Mouse (Mus musculus) cerebellum, adult 2 months (tissue): Measurements from ENCODE around the gene Sephs2. TPM values are rescaled to one million over a fixed set of nuclear protein-coding genes. Genes with fewer than 3 reads are reported as not detected.
A peak's percentile ranks its signal among the peaks of the same experiment; 100 is the strongest.

Source experiments
- DNase-seq, 2 experiments: peaks; one replicate each; pipeline ENCODE4 v3.0.0; 2021
- H3K27ac ChIP-seq: fragments of 200-500 bp; 2 replicates; pipeline ENCODE4 v1.5.1; 2012; ENCODE audit warnings: low read length, control low read depth, inconsistent platforms; ENCODE audit not compliant: insufficient read depth
- H3K27me3 ChIP-seq: fragments of 200-500 bp; 2 replicates; pipeline ENCODE4 v1.6.1; 2012; ENCODE audit warnings: inconsistent platforms, mild to moderate bottlenecking, low read length, moderate library complexity; ENCODE audit not compliant: control insufficient read depth, insufficient read depth
- H3K4me1 ChIP-seq: fragments of 200-500 bp; 2 replicates; pipeline ENCODE4 v1.6.1; 2011; ENCODE audit warnings: low read length; ENCODE audit not compliant: control insufficient read depth, insufficient read depth
- H3K4me3 ChIP-seq: fragments of 200-500 bp; replicated peaks from 2 replicates; pipeline ENCODE3; 2011; ENCODE audit warnings: mild to moderate bottlenecking, low read depth, low read length, control low read depth; ENCODE audit not compliant: insufficient read depth
- CTCF ChIP-seq: fragments of 200-500 bp; IDR thresholded peaks from 2 replicates; pipeline ENCODE4 v1.5.1; 2011; ENCODE audit warnings: low read depth, mild to moderate bottlenecking, control low read depth, low read length, moderate library complexity, borderline replicate concordance; ENCODE audit not compliant: insufficient read depth
- POLR2A ChIP-seq: fragments of 200-500 bp; IDR thresholded peaks from 2 replicates; pipeline ENCODE4 v1.6.1; 2011; ENCODE audit warnings: low read length, control low read depth, borderline replicate concordance; ENCODE audit not compliant: insufficient read depth
- WGBS: fragments of 180-500 bp; shearing (Covaris S2); methylation state at CpG from one replicate; pipeline ENCODE4 v1.1.7; 2018; 5-methylcytosine and 5-hydroxymethylcytosine counted together
- polyA plus RNA-seq: library from polyadenylated mRNA; depleted of rRNA; stranded (reverse); fragments of >200 nt; gene quantifications from 2 replicates; pipeline ENCODE4 v1.2.3, GENCODE M21; 2012

Gene Sephs2
- polyA plus RNA-seq, 1 experiment = 31.1 TPM

DNA sequence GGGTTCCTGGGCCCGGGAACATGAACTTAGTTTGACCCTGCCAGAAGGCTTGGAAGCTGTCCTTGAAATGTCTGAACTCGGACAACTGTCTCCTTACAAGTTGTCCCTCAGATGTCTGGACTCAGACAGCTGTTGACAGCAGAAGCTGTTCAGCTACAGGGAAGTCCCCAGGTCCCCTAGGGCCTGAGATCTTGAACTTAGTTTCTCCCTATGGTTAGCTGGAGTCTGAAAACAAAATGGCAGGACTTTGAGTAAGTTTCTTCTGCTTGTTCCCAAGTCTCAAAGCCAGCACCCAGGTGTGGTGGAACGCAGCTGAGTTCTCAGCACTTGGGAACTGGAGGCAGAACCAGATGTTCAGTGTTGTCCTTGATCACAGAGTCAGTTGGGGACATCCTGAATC is 6.2 kb upstream of the Sephs2 start:
- H3K4me1 ChIP-seq = no peaks in the 10 kb centered on the region
- no peak overlapping the region for H3K27ac ChIP-seq
- WGBS = 64% methylated on average over 3 of the region's 3 CpGs
- DNase-seq = no peak
- no peaks in the 10 kb centered on the region for H3K27me3 ChIP-seq
- TF ChIP-seq CTCF (no peak), POLR2A (no peak)
- H3K4me3 ChIP-seq = no peak overlapping the region

DNA sequence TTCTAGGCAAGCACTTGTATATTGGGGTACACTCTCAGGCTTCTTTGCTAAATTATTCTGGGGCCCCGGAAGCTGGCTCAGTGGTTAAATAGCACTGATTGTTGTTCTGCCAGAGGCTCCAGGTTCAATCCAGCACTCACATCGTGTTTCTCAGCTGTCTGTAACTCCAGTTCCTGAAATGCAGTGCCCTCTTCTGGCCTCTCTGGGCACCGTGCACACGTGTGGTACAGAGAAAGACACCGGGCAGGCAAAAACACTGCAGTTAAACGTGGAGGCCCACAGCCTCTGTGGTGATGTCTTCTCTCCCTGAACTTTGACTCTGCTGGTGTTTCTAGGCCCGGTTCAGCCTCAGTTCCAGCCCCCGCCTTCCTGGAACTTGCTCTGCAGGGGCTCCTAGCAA is 4.5 kb upstream of the Sephs2 start:
- H3K4me1 ChIP-seq = no peaks in the 10 kb centered on the region
- WGBS = 13% methylated on average over 8 of the region's 8 CpGs
- no peak overlapping the region for H3K4me3 ChIP-seq
- no peak for TF ChIP-seq POLR2A
- no peak for TF ChIP-seq CTCF
- DNase-seq = no peak
- no peak overlapping the region for H3K27ac ChIP-seq
- no peaks in the 10 kb centered on the region for H3K27me3 ChIP-seq

DNA sequence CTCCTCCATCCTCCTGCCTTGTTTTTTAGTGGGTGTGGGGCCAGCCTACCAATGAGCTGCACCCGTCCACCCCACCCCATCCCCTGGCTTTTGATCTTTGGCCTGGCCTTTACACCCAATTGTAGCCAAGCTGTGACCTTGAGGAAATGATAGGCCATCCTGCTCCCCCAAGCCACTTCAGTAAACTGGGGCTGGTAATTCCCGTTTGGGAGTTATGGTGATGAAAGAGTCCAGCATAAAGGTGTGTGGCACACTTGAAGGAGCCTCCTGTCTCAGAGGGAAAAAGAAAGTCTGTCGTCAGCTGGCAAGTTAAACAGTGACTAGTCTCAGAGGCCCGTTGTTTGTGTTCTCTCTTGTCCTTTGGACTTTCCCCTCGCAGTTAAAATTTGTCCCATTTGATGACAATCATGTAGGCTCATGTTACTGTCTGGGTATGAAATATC is 2.7 kb upstream of the Sephs2 start:
- Histone ChIP-seq H3K27me3 (no peaks in the 10 kb centered on the region), H3K27ac (no peak overlapping the region), H3K4me3 (no peak overlapping the region), H3K4me1 (no peaks in the 10 kb centered on the region)
- 73% methylated on average over 5 of the region's 5 CpGs for WGBS
- TF ChIP-seq POLR2A (no peak), CTCF (no peak)
- no peak for DNase-seq

DNA sequence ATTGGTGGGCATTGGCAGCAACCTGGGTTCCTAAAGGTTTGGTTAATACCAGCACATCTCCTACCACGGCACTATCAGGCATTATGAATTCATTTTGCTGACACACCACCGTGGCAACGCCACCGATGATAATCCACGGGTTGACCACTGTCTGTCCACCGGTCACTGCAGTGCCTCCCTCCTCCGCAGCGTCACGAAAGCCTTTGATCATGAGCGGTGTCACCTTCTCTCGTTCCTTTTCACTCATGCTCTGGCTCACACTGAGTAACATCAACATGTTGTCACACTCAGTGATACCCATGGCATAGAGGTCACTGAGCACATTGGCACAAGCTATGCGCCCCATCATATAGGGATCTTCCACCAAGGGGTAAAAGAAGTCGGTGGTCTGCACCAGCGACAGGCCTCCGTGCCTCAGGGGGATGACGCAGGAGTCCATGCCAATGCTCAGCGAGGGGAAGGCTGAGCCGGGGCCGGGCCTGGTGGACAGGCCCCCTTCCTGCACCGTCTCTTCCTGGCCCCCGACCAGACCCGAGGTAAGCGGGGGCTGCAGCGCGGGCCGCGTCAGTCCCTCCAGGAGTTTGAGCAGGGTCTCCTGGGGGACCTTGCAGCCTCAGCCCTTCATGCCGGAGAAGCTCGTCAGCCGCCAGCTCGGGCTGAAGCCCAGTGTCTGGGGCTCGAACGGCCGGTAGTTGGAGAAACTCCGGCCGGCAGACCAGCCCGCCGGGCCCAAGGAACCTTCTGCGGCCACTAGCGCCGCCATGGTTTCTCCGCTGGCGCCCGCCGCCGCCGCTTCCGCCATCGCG is 534 bp downstream of the Sephs2 start:
- peak; percentile 43 to 58 for DNase-seq
- no peaks in the 10 kb centered on the region for H3K27me3 ChIP-seq
- WGBS = 4% methylated on average over 50 of the region's 50 CpGs
- H3K4me1 ChIP-seq = peaks cover 9% of the 10 kb centered on the region
- peak overlapping the region; percentile 76 for H3K4me3 ChIP-seq
- H3K27ac ChIP-seq = peak overlapping the region; percentile 57
- TF ChIP-seq POLR2A (no peak), CTCF (no peak)

DNA sequence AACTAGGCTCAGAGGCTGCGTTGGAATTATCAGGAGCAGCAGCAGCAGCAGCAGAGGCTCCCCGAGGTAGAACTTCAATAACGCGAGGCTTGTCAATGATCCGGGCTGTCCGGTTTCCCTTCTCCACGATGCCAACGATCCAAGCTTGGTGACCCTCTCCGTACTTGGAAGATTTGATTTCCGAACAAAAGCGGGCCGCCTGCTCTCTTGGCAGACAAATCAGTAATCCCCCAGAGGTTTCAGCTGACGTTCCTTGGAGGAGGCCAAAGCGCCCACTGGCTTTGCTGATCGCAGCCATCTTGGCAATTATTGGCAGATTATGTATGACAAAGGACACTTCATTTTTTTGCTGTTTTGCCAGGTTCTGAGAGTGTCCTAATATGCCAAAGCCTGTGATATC is 1.3 kb downstream of the Sephs2 start:
- no peak for TF ChIP-seq POLR2A
- no peak for TF ChIP-seq CTCF
- WGBS = 35% methylated on average over 15 of the region's 15 CpGs
- Histone ChIP-seq H3K27me3 (no peaks in the 10 kb centered on the region), H3K4me1 (peaks cover 9% of the 10 kb centered on the region), H3K27ac (0 out of 2 replicates have a peak overlapping the region, but pooled peaks have one; percentile 57), H3K4me3 (peak overlapping the region; percentile 76)
- no peak for DNase-seq

DNA sequence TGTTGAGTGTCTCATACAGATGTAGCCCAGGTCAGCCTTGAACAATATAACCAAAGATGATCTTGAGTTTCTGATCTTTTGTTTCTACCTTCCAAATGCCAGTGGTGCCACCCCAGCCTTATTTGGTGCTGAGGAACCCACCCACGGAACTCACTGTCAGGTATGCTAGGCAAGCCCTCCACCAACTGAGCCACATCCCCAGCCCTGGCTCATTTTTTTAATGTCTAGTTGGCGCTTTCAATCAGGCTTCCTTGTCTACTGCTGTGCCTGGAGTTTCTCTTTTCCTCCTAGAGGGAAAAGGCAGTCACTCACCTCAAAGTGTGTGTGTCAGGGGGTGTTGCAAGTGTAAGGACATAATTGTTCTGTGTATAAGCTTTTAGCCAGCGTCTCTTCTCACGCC is 2.8 kb downstream of the Sephs2 start:
- Histone ChIP-seq H3K4me3 (no peak overlapping the region), H3K4me1 (peaks cover 9% of the 10 kb centered on the region), H3K27ac (no peak overlapping the region), H3K27me3 (no peaks in the 10 kb centered on the region)
- 95% methylated on average over 4 of the region's 4 CpGs for WGBS
- TF ChIP-seq CTCF = no peak
- DNase-seq = no peak

DNA sequence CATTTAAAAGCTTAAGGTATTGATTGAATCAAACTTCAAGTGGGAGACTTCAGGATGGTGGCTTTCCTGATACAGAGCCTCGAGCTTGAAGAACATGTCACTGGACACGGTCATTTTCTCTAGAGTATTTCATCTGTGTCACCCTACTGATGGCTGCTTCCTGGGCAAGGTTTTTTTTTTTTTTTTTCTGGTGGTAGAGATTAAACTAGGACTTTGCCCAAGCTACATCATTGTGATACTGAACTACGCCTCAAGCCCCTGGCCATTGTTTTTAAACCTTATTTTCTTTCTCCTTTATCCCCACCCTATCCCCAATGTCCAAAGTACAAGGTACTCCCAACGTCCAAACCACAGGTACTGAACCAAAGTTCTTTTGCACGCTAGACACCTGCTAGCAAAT is 3.2 kb downstream of the Sephs2 start:
- TF ChIP-seq CTCF (no peak), POLR2A (no peak)
- Histone ChIP-seq H3K27me3 (no peaks in the 10 kb centered on the region), H3K4me3 (no peak overlapping the region), H3K4me1 (peaks cover 9% of the 10 kb centered on the region), H3K27ac (no peak overlapping the region)
- 84% methylated on average over 5 of the region's 5 CpGs for whole genome bisulfite sequencing
- no peak for DNase-seq

DNA sequence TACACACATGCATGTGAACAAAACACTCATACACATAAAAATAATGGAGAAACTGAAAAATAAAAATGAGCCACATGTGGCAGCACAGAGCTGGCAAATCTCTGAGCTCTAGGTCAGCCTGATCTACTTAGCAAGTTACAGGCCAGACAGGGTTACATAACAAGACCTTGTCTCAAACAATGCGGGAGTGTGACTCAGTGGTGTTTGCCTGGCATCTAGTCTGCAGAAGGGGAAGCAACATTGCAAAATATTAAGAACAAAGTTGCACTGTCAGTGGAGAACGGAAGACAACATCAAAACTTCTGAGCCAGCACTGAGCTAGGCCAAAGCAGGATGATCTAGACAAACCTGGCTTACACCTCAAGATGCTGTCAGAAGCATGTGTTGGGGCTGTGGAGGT is 3.6 kb downstream of the Sephs2 start:
- 77% methylated on average over 2 of the region's 2 CpGs for WGBS
- Histone ChIP-seq H3K27ac (no peak overlapping the region), H3K4me3 (no peak overlapping the region), H3K4me1 (peaks cover 9% of the 10 kb centered on the region), H3K27me3 (no peaks in the 10 kb centered on the region)
- DNase-seq = no peak
- TF ChIP-seq POLR2A (no peak), CTCF (no peak)
